Mouse (Mus musculus) forebrain, embryonic 12.5 days (tissue): ENCODE data around the gene Spata22. TPM values are rescaled to one million over a fixed set of nuclear protein-coding genes. Genes with fewer than 3 reads are reported as not detected.

ENCODE experiments used
- ATAC-seq: fragments of 200-750 bp; cut with Nextera tagmentation; 2 replicates; pipeline ENCODE4 v1.8.0; 2017; ENCODE audit warnings: moderate TSS enrichment; ENCODE audit not compliant: low FRiP score
- H3K27ac ChIP-seq: fragments of 300-500 bp; sonication (generic); 2 replicates; pipeline ENCODE4 v1.5.1; 2016; ENCODE audit warnings: mild to moderate bottlenecking
- H3K27me3 ChIP-seq: fragments of 300-500 bp; sonication (generic); 2 replicates; pipeline ENCODE4 v1.6.1; 2016; ENCODE audit warnings: mild to moderate bottlenecking
- H3K36me3 ChIP-seq: fragments of 300-500 bp; sonication (generic); replicated peaks from 2 replicates; pipeline ENCODE4 v1.6.1; 2016; ENCODE audit warnings: mild to moderate bottlenecking
- H3K4me1 ChIP-seq: fragments of 300-500 bp; sonication (generic); 2 replicates; pipeline ENCODE4 v1.6.1; 2016
- H3K4me2 ChIP-seq: fragments of 300-500 bp; sonication (generic); 2 replicates; pipeline ENCODE4 v1.6.1; 2016; ENCODE audit warnings: mild to moderate bottlenecking, moderate library complexity
- H3K4me3 ChIP-seq: fragments of 300-500 bp; sonication (generic); replicated peaks from 2 replicates; pipeline ENCODE4 v1.5.1; 2016; ENCODE audit warnings: mild to moderate bottlenecking
- H3K9ac ChIP-seq: fragments of 300-500 bp; sonication (generic); 2 replicates; pipeline ENCODE4 v1.6.1; 2016; ENCODE audit warnings: mild to moderate bottlenecking
- H3K9me3 ChIP-seq: fragments of 300-500 bp; sonication (generic); 2 replicates; pipeline ENCODE4 v1.6.1; 2016
- WGBS: fragments of 180-500 bp; shearing (Covaris S2); methylation state at CpG from one replicate; pipeline ENCODE4 v1.1.7; 2016; 5-methylcytosine and 5-hydroxymethylcytosine counted together
- polyA plus RNA-seq: library from polyadenylated mRNA; unstranded; fragments of >200 nt; fragmentation: Nextera tagmentation; extraction: Ambion mirVana; gene quantifications from 2 replicates; pipeline ENCODE4 v1.2.1, GENCODE M21; 2016

Gene Spata22
- polyA plus RNA-seq, 1 experiment from 2014 or later, result not detected

- 72% methylated on average over 12 of the region's 12 CpGs for WGBS
- H3K4me1 ChIP-seq, result no peaks in the 10 kb centered on the region
Measured at GRCm38 (mm10) chr11:73326485-73326886, 3.1 kb upstream of the Spata22 start.

DNA sequence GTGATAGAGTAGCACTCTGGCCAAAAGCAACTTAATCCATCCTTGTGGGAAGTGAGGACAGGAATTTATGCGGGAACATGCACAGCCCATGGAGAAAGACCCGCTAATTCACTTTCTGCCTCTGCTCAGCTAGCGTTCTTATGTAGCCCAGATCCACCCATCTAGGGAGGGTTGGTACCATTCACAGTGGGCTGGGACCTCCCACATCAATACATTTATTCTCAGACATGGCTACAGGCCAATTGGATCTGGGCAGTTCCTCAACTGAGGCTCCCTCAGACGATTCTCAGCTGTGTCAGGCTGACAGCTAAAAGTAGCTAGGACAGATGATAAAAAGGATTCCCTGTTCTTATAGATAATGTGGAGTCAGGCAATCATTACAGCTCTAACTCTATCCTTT is 2.2 kb upstream of the Spata22 start:
- Histone ChIP-seq H3K9me3 (peaks cover 4% of the 10 kb centered on the region; the same call in 1 of the 2 replicates), H3K4me3 (no peak overlapping the region), H3K4me2 (no peak overlapping the region), H3K4me1 (no peaks in the 10 kb centered on the region), H3K27ac (no peak overlapping the region), H3K9ac (no peak overlapping the region), H3K27me3 (no peaks in the 10 kb centered on the region), H3K36me3 (no peaks in the 10 kb centered on the region)
- ATAC-seq, result no peak
- WGBS, result 82% methylated on average over 4 of the region's 4 CpGs

More at GRCm38 (mm10) chr11:73326485-73326886, 3.1 kb upstream of the Spata22 start:
- Histone ChIP-seq H3K4me3 (no peak overlapping the region), H3K9me3 (peaks cover 4% of the 10 kb centered on the region; the same call in 1 of the 2 replicates), H3K4me2 (no peak overlapping the region), H3K9ac (no peak overlapping the region), H3K36me3 (no peaks in the 10 kb centered on the region), H3K27ac (no peak overlapping the region), H3K27me3 (no peaks in the 10 kb centered on the region)
- ATAC-seq, result no peak

DNA sequence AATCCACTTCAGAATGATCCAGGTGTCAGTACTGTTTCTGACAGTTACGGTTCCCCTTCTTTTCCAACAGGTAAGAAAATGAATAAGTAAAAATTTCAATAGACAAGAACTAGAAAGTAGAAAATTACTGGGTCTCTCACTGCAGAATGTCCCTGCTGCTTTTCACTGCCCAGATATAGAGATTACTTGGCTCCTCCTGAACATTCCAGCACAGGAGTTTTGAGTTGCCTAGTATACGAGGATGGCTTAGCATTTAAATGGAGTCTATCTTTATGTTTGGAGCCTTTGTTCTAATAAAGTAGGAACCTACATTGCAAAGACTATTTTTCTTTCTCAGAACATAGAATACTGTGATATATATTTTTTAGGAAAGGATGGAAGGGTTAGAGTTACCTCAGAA is 3.8 kb downstream of the Spata22 start:
- Histone ChIP-seq H3K4me3 (no peak overlapping the region), H3K4me1 (no peaks in the 10 kb centered on the region), H3K4me2 (no peak overlapping the region), H3K27me3 (no peaks in the 10 kb centered on the region), H3K27ac (no peak overlapping the region), H3K36me3 (no peaks in the 10 kb centered on the region), H3K9ac (no peak overlapping the region), H3K9me3 (peaks cover 4% of the 10 kb centered on the region; the same call in 1 of the 2 replicates)
- ATAC-seq, result no peak
- WGBS, result 75% methylated on average over 2 of the region's 2 CpGs

DNA sequence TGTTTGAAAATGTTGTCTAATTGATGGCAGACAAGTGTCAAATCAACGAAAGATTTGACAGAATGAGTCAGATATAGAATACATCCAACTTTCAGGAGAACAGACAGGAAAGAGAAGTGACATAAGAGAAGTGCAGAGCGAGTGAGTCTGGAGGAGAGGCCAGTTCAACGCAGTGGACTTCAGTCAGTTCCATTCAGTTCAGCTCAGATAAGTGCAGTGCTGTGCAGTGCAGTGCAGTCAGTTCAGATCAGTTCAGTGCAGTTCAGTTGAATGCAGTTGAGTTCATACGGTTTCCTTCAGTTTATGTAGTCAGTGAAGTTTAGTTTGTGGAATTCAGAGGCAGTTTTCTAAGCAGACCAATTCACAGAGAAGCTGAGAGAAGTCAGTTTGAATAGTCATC is 7.4 kb downstream of the Spata22 start:
- H3K36me3 ChIP-seq, result no peaks in the 10 kb centered on the region
- no peak overlapping the region for H3K4me3 ChIP-seq
- WGBS, result 80% methylated on average over 4 of the region's 4 CpGs
- no peaks in the 10 kb centered on the region for H3K9me3 ChIP-seq
- H3K27ac ChIP-seq, result no peak overlapping the region
- H3K4me2 ChIP-seq, result no peak overlapping the region
- no peaks in the 10 kb centered on the region for H3K27me3 ChIP-seq
- no peaks in the 10 kb centered on the region for H3K4me1 ChIP-seq
- no peak overlapping the region for H3K9ac ChIP-seq
- no peak for ATAC-seq

DNA sequence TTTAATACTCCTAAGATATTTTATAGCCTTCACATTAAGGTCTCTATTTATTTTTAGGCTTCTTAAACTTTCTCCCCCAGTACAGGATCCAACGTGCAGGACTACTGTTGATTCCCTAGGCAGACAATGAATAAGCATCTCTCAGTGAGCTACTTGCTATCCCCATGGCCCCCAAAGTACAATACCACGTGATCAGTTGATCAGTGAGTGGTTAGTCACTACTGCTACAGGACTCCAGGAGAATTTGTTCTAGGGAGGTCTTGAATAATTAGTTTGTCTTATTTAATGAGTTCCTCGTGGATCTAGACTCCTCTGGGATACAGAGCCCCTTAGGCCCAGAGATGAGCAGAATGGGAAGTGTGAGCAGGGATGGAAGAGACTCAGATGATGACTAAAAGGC is 20.9 kb downstream of the Spata22 start, which contains the start of gene Olfr20:
TSS of gene Olfr20 (plus strand) at position 301 of the 400 bp plus-strand sequence.
- WGBS, result 43% methylated on average over 3 of the region's 3 CpGs
- Histone ChIP-seq H3K4me3 (no peak within 1 kb of the TSS), H3K9me3 (no peaks in the 10 kb centered on the region), H3K9ac (no peak within 1 kb of the TSS), H3K27me3 (no peaks in the 10 kb centered on the region), H3K4me1 (no peaks in the 10 kb centered on the region), H3K36me3 (no peaks in the 10 kb centered on the region), H3K4me2 (no peak within 1 kb of the TSS), H3K27ac (no peak within 1 kb of the TSS)
- ATAC-seq, result no peak

DNA sequence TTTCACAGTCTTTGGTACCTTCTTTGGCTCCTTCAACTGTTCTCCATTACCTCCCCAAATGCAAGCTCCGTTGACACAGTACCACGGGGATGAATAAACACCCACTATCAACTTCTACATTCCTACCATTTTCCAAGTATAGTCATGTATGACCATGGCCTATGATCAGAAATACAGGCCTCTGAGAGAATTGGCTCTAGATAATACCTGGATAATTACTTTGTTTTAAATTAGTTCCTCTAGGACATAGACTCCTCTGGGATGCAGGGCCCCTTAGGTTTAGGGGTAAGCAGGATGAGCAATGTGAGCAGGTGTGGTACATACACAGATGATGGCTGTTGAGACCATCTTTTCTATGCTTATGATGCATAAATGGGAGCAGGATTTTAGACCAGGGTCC is 41.4 kb downstream of the Spata22 start, which contains the start of gene Olfr376:
TSS of gene Olfr376 (plus strand) at position 301 of the 400 bp plus-strand sequence.
- H3K36me3 ChIP-seq, result no peaks in the 10 kb centered on the region
- 0 out of 2 replicates have a peak, but pooled peaks cover 5% of the 10 kb centered on the region for H3K9me3 ChIP-seq
- no peaks in the 10 kb centered on the region for H3K27me3 ChIP-seq
- no peaks in the 10 kb centered on the region for H3K4me1 ChIP-seq
- no peak within 1 kb of the TSS for H3K9ac ChIP-seq
- no peak for ATAC-seq
- H3K27ac ChIP-seq, result no peak within 1 kb of the TSS
- H3K4me3 ChIP-seq, result no peak within 1 kb of the TSS
- H3K4me2 ChIP-seq, result no peak within 1 kb of the TSS
- WGBS, result 92% methylated on average over 2 of the region's 2 CpGs

- no peak for ATAC-seq
- Histone ChIP-seq H3K4me1 (no peaks in the 10 kb centered on the region), H3K27ac (no peak overlapping the region), H3K9ac (no peak overlapping the region), H3K27me3 (no peaks in the 10 kb centered on the region), H3K36me3 (no peaks in the 10 kb centered on the region), H3K4me2 (no peak overlapping the region), H3K4me3 (no peak overlapping the region), H3K9me3 (0 out of 2 replicates have a peak, but pooled peaks cover 2% of the 10 kb centered on the region)
- WGBS, result 74% methylated on average over 4 of the region's 4 CpGs
Measured at GRCm38 (mm10) chr11:73395374-73395773, 65.8 kb downstream of the Spata22 start.

Other genes starting within 250 kb of the Spata22 start
- gene Itgae, start 239.2 kb upstream of the Spata22 start, polyA plus RNA-seq, result 0.37 and 0.38 TPM in 2 replicates
- gene Haspin, start 191.4 kb upstream of the Spata22 start, polyA plus RNA-seq, result 18.5 and 19.1 TPM in 2 replicates
- gene P2rx5, start 169.3 kb upstream of the Spata22 start, polyA plus RNA-seq, result 0.27 and 0.42 TPM in 2 replicates
- 123 and 129 TPM in 2 replicates for gene Emc6, start 152.7 kb upstream of the Spata22 start, polyA plus RNA-seq
- gene Tax1bp3, start 152.7 kb upstream of the Spata22 start, polyA plus RNA-seq, result 158 and 163 TPM in 2 replicates
- 19.0 and 19.2 TPM in 2 replicates for gene Ctns, start 130.7 kb upstream of the Spata22 start, polyA plus RNA-seq
- 1.1 and 1.2 TPM in 2 replicates for gene Shpk, start 130.3 kb upstream of the Spata22 start, polyA plus RNA-seq
- gene Trpv1, start 95.4 kb upstream of the Spata22 start, polyA plus RNA-seq, result not detected in 2 replicates
- gene Trpv3, start 62.4 kb upstream of the Spata22 start, polyA plus RNA-seq, result 0.04 TPM in 1 of 2 replicates, not detected in the other
- 0.33 TPM in 1 of 2 replicates, not detected in the other for gene Aspa, start 145 bp upstream of the Spata22 start, polyA plus RNA-seq
- not detected in 2 replicates for gene Gm49340, start within 50 bp of the Spata22 start, polyA plus RNA-seq
- gene Olfr20, start 21.0 kb downstream of the Spata22 start, polyA plus RNA-seq, result 0.24 TPM in 1 of 2 replicates, not detected in the other
- gene Olfr376, start 41.5 kb downstream of the Spata22 start, polyA plus RNA-seq, result not detected in 2 replicates
- not detected in 2 replicates for gene Olfr1, start 69.9 kb downstream of the Spata22 start, polyA plus RNA-seq
- not detected in 2 replicates for gene Olfr378, start 98.7 kb downstream of the Spata22 start, polyA plus RNA-seq
- not detected in 2 replicates for gene Olfr380, start 127.8 kb downstream of the Spata22 start, polyA plus RNA-seq
- gene Olfr381, start 161.9 kb downstream of the Spata22 start, polyA plus RNA-seq, result not detected in 2 replicates
- not detected in 2 replicates for gene Olfr382, start 187.5 kb downstream of the Spata22 start, polyA plus RNA-seq